In the genomic region with DNA sequence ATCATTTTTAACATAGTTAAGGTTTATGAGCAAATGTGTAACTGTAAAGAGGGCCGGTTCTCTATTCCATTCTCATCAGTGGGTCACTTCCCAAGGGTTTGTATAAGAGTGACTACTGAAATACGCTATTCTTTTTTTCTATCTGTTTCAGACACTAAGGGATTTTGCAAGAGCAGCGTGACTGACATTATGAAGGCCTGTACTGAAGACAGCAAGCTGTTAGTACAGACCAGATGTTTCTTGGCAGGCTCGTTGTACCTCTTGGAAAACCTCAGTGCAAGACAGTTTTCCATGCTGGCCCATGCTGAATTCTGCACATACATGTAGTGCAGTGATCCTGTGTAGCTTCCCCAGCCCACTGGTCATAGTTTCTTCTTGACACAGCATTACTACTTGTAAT, we compare ENCODE assay signal across 13 mouse cellular contexts. TPM values are rescaled to one million over a fixed set of nuclear protein-coding genes. Genes with fewer than 3 reads are reported as not detected.
"Had no signal": no experiment of that assay in that cellular context is flagged by ENCODE, and none has a peak within 500 bp of the region (broad histone marks: within the 10 kb centered on the region; RNA-seq: fewer than 3 reads in every experiment).

No protein-coding gene starts in this region.

RNA-seq across cellular contexts. Expression of gene Erich6, which starts 46.5 kb away (rescaled TPM):
- polyA plus RNA-seq: limb, embryonic 10.5 days; limb, embryonic 13.5 days; liver, adult 2 months; liver, embryonic 11.5 days; liver, embryonic 12.5 days; liver, embryonic 13.5 days; liver, embryonic 15.5 days; liver, embryonic 16.5 days; liver, postnatal 0 days; lung, embryonic 14.5 days; lung, embryonic 15.5 days; macrophage; neural tube, embryonic 11.5 days had no signal
